Mouse (Mus musculus) hindbrain, postnatal 0 days (tissue): ENCODE results near the gene Mthfsd. TPM values are rescaled to one million over a fixed set of nuclear protein-coding genes. Genes with fewer than 3 reads are reported as not detected.

Experiments used
- ATAC-seq: fragments of 200-750 bp; cut with Nextera tagmentation; 2 replicates; pipeline ENCODE4 v1.8.0; 2017; ENCODE audit warnings: mild to moderate bottlenecking, moderate TSS enrichment, moderate library complexity
- DNase-seq: peaks from one replicate; pipeline ENCODE4 v3.0.0-alpha.2; 2015; ENCODE audit warnings: low spot score
- H3K27ac ChIP-seq: fragments of 300-500 bp; sonication (generic); 2 replicates; pipeline ENCODE4 v1.5.1; 2014; ENCODE audit warnings: mild to moderate bottlenecking
- H3K27me3 ChIP-seq: fragments of 300-500 bp; sonication (generic); 2 replicates; pipeline ENCODE4 v1.6.1; 2014; ENCODE audit warnings: low read length, mixed read lengths; ENCODE audit not compliant: insufficient read depth
- H3K36me3 ChIP-seq: fragments of 300-500 bp; sonication (generic); 2 replicates; pipeline ENCODE4 v1.6.1; 2014; ENCODE audit warnings: low read length, mixed read lengths; ENCODE audit not compliant: insufficient read depth
- H3K4me1 ChIP-seq: fragments of 300-500 bp; sonication (generic); 2 replicates; pipeline ENCODE4 v1.6.1; 2014; ENCODE audit warnings: antibody characterized with exemption, low read length, mixed read lengths; ENCODE audit not compliant: insufficient read depth
- H3K4me2 ChIP-seq: fragments of 300-500 bp; sonication (generic); 2 replicates; pipeline ENCODE4 v1.6.1; 2014; ENCODE audit warnings: low read depth, mild to moderate bottlenecking, low read length, moderate library complexity, mixed read lengths
- H3K4me3 ChIP-seq: fragments of 300-500 bp; sonication (generic); 2 replicates; pipeline ENCODE4 v1.5.1; 2014; ENCODE audit warnings: low read length
- H3K9ac ChIP-seq: fragments of 300-500 bp; sonication (generic); replicated peaks from 2 replicates; pipeline ENCODE4 v1.6.1; 2014; ENCODE audit warnings: mild to moderate bottlenecking, low read length, moderate library complexity, mixed read lengths
- H3K9me3 ChIP-seq: fragments of 300-500 bp; sonication (generic); 2 replicates; pipeline ENCODE4 v1.6.1; 2016; ENCODE audit warnings: low read length, mixed read lengths
- CTCF ChIP-seq: IDR thresholded peaks from 2 replicates; pipeline ENCODE4 v1.5.1; 2016; ENCODE audit warnings: antibody characterized with exemption, control low read depth, low read depth
- WGBS: fragments of 180-500 bp; shearing (Covaris S2); extraction: QIAGEN DNeasy Blood & Tissue Kit; methylation state at CpG from one replicate; pipeline ENCODE4 v1.1.7; 2014; 5-methylcytosine and 5-hydroxymethylcytosine counted together
- polyA plus RNA-seq: library from polyadenylated mRNA; unstranded; fragments of >200 nt; fragmentation: Nextera tagmentation; extraction: Ambion mirVana; gene quantifications from 2 replicates; pipeline ENCODE4 v1.2.1, GENCODE M21; 2015
- total RNA-seq: library from RNA; depleted of rRNA; stranded (reverse); fragments of >200 nt; gene quantifications from 2 replicates; pipeline ENCODE4 v1.2.3, GENCODE M21; 2014

The Mthfsd gene
- total and polyA plus RNA-seq, 2 experiments from 2014 or later: 39.9 to 44.4 TPM

- Histone ChIP-seq H3K36me3 (no peaks in the 10 kb centered on the region), H3K4me2 (peak within 1 kb of the TSS; percentile 60), H3K9me3 (no peaks in the 10 kb centered on the region), H3K27ac (no peak within 1 kb of the TSS), H3K4me3 (peak within 1 kb of the TSS; percentile 37), H3K9ac (0 out of 2 replicates have a peak within 1 kb of the TSS, but pooled peaks have one; percentile 9), H3K27me3 (peaks cover 91% of the 10 kb centered on the region), H3K4me1 (no peaks in the 10 kb centered on the region)
- no peak for DNase-seq
- WGBS: under 1% methylated on average over 67 of the region's 83 CpGs
- ATAC-seq: no peak
- TF ChIP-seq CTCF: no peak
Measured at GRCm38 (mm10) chr8:121084210-121084951, 23.8 kb downstream of the Mthfsd start, which contains the start of gene Foxf1. Gene Foxf1, plus strand, starts transcription at chr8:121084386.

GRCm38 (mm10) chr8:121083936-121084209 lies 24.3 kb downstream of the Mthfsd start:
- H3K9me3 ChIP-seq: no peaks in the 10 kb centered on the region
- H3K9ac ChIP-seq: 0 out of 2 replicates have a peak overlapping the region, but pooled peaks have one; percentile 9
- 4% methylated on average over 14 of the region's 27 CpGs for WGBS
- no peaks in the 10 kb centered on the region for H3K4me1 ChIP-seq
- peak overlapping the region; percentile 60 for H3K4me2 ChIP-seq
- no peak for TF ChIP-seq CTCF
- ATAC-seq: no peak
- peak overlapping the region; percentile 37 for H3K4me3 ChIP-seq
- H3K27ac ChIP-seq: no peak overlapping the region
- no peak for DNase-seq
- H3K27me3 ChIP-seq: peaks cover 91% of the 10 kb centered on the region
- H3K36me3 ChIP-seq: no peaks in the 10 kb centered on the region

- TF ChIP-seq CTCF: no peak
- Histone ChIP-seq H3K9ac (0 out of 2 replicates have a peak overlapping the region, but pooled peaks have one; percentile 9), H3K4me3 (peak overlapping the region; percentile 37), H3K4me1 (no peaks in the 10 kb centered on the region), H3K27ac (no peak overlapping the region), H3K27me3 (peaks cover 92% of the 10 kb centered on the region), H3K9me3 (no peaks in the 10 kb centered on the region), H3K4me2 (peak overlapping the region; percentile 60), H3K36me3 (no peaks in the 10 kb centered on the region)
- 0 out of 2 replicates have a peak, but pooled peaks have one; percentile 36 for ATAC-seq
- DNase-seq: peak; percentile 50
- under 1% methylated on average over 89 of the region's 89 CpGs for WGBS
Measured at GRCm38 (mm10) chr8:121083093-121083935, 24.9 kb downstream of the Mthfsd start.

- H3K4me1 ChIP-seq: no peaks in the 10 kb centered on the region
- H3K9ac ChIP-seq: no peak overlapping the region
- DNase-seq: no peak
- peak overlapping the region; percentile 37 for H3K4me3 ChIP-seq
- H3K4me2 ChIP-seq: peak overlapping the region; percentile 60
- no peak overlapping the region for H3K27ac ChIP-seq
- TF ChIP-seq CTCF: no peak
- H3K9me3 ChIP-seq: no peaks in the 10 kb centered on the region
- H3K36me3 ChIP-seq: no peaks in the 10 kb centered on the region
- ATAC-seq: no peak
- H3K27me3 ChIP-seq: peaks cover 98% of the 10 kb centered on the region
- 1% methylated on average over 57 of the region's 57 CpGs for WGBS
Measured at GRCm38 (mm10) chr8:121082218-121083092, 25.7 kb downstream of the Mthfsd start.

- no peak for DNase-seq
- no peaks in the 10 kb centered on the region for H3K9me3 ChIP-seq
- H3K4me3 ChIP-seq: no peak overlapping the region
- H3K4me1 ChIP-seq: no peaks in the 10 kb centered on the region
- TF ChIP-seq CTCF: no peak
- 4% methylated on average over 7 of the region's 7 CpGs for WGBS
- no peaks in the 10 kb centered on the region for H3K36me3 ChIP-seq
- H3K9ac ChIP-seq: no peak overlapping the region
- ATAC-seq: no peak
- no peak overlapping the region for H3K27ac ChIP-seq
- peaks cover 98% of the 10 kb centered on the region for H3K27me3 ChIP-seq
- H3K4me2 ChIP-seq: no peak overlapping the region
Measured at GRCm38 (mm10) chr8:121081398-121081797, 26.8 kb downstream of the Mthfsd start.

GRCm38 (mm10) chr8:121080361-121081090 lies 27.7 kb downstream of the Mthfsd start:
- no peak for ATAC-seq
- no peak for TF ChIP-seq CTCF
- WGBS: 2% methylated on average over 49 of the region's 49 CpGs

More at GRCm38 (mm10) chr8:121080361-121081090, 27.7 kb downstream of the Mthfsd start:
- peaks cover 98% of the 10 kb centered on the region for H3K27me3 ChIP-seq
- no peak overlapping the region for H3K4me2 ChIP-seq
- H3K9ac ChIP-seq: no peak overlapping the region
- H3K27ac ChIP-seq: no peak overlapping the region
- no peaks in the 10 kb centered on the region for H3K9me3 ChIP-seq
- H3K36me3 ChIP-seq: no peaks in the 10 kb centered on the region
- DNase-seq: no peak
- H3K4me3 ChIP-seq: no peak overlapping the region
- no peaks in the 10 kb centered on the region for H3K4me1 ChIP-seq
